Mouse (Mus musculus) CH12.LX (cell line): ENCODE results near the gene Hoxb3. TPM values are rescaled to one million over a fixed set of nuclear protein-coding genes. Genes with fewer than 3 reads are reported as not detected.

Experiments
- DNase-seq: peaks from one replicate; pipeline ENCODE4 v3.0.0-alpha.2; 2013; ENCODE audit errors: extremely low read depth
- H3K27ac ChIP-seq: 2 replicates; pipeline ENCODE4 v1.5.1; 2012; ENCODE audit warnings: low read depth, mild to moderate bottlenecking, control low read depth, moderate library complexity; ENCODE audit not compliant: insufficient read depth
- H3K27me3 ChIP-seq: replicated peaks from 2 replicates; pipeline ENCODE3; 2012; ENCODE audit warnings: inconsistent platforms
- H3K36me3 ChIP-seq, 2 experiments: replicated peaks in 1 of 2; 2 replicates each; pipeline versions ENCODE3 to v1.6.1; 2012; ENCODE audit warnings: inconsistent platforms in 1 of 2, low read length in 1 of 2, mild to moderate bottlenecking in 1 of 2, mixed read lengths in 1 of 2, moderate library complexity in 1 of 2; ENCODE audit not compliant: control insufficient read depth in 1 of 2, insufficient read depth in 1 of 2
- H3K4me1 ChIP-seq, 2 experiments: 2 replicates each; pipeline ENCODE4 v1.6.1; 2012; ENCODE audit warnings: inconsistent platforms in 1 of 2, moderate library complexity in 1 of 2; ENCODE audit not compliant: insufficient read depth in 2 of 2, control insufficient read depth in 1 of 2
- H3K4me2 ChIP-seq: 2 replicates; pipeline ENCODE4 v1.6.1; 2012; ENCODE audit warnings: low read depth, mild to moderate bottlenecking, control low read depth; ENCODE audit not compliant: poor library complexity, insufficient read depth, severe bottlenecking
- H3K4me3 ChIP-seq, 3 experiments: fragments of 150-350 bp in 1 of 3; sonication (generic) in 1 of 3; replicated peaks in 1 of 3; 2 replicates each; pipeline versions ENCODE3 to v1.5.1; 2011 to 2012; ENCODE audit warnings: low read depth in 2 of 3, low read length in 2 of 3, mild to moderate bottlenecking in 2 of 3, moderate library complexity in 2 of 3, control low read depth in 1 of 3, improper control_type of control experiment in 1 of 3, inconsistent platforms in 1 of 3, mixed read lengths in 1 of 3; ENCODE audit not compliant: poor library complexity in 1 of 3
- H3K79me2 ChIP-seq: replicated peaks from 2 replicates; pipeline ENCODE4 v1.6.1; 2012; ENCODE audit warnings: mild to moderate bottlenecking, moderate library complexity; ENCODE audit not compliant: control insufficient read depth, poor library complexity, insufficient read depth, severe bottlenecking; ENCODE audit errors: extremely low read depth
- H3K9ac ChIP-seq: 2 replicates; pipeline ENCODE4 v1.6.1; 2012; ENCODE audit warnings: low read depth, mild to moderate bottlenecking, control low read depth, moderate library complexity; ENCODE audit not compliant: insufficient read depth
- H3K9me3 ChIP-seq: replicated peaks from 2 replicates; pipeline ENCODE3; 2012; ENCODE audit warnings: low read length, inconsistent platforms, mixed read lengths
- CHD2 ChIP-seq: IDR thresholded peaks from 2 replicates; pipeline ENCODE4 v1.6.1; 2011; ENCODE audit warnings: low read length, improper control_type of control experiment
- CTCF ChIP-seq, 2 experiments: IDR thresholded peaks in 1 of 2; conservative IDR thresholded peaks in 1 of 2; 2 replicates each; pipeline ENCODE4 v1.5.1; 2011 to 2012; ENCODE audit warnings: low read depth in 2 of 2, low read length in 2 of 2, improper control_type of control experiment in 1 of 2, inconsistent platforms in 1 of 2, mild to moderate bottlenecking in 1 of 2, moderate library complexity in 1 of 2
- E2F4 ChIP-seq: IDR thresholded peaks from 2 replicates; pipeline ENCODE4 v1.6.1; 2011; ENCODE audit warnings: low read depth, low read length, improper control_type of control experiment; ENCODE audit not compliant: insufficient replicate concordance
- EP300 ChIP-seq: IDR thresholded peaks from 2 replicates; pipeline ENCODE4 v1.6.1; 2011; ENCODE audit warnings: low read length, improper control_type of control experiment
- ETS1 ChIP-seq: conservative IDR thresholded peaks from 2 replicates; pipeline ENCODE4 v1.6.1; 2012; ENCODE audit warnings: low read depth, mild to moderate bottlenecking, inconsistent platforms, low read length, improper control_type of control experiment, moderate library complexity
- HCFC1 ChIP-seq: IDR thresholded peaks from 2 replicates; pipeline ENCODE4 v1.6.1; 2012; ENCODE audit warnings: low read depth, mild to moderate bottlenecking, inconsistent platforms, low read length, improper control_type of control experiment
- IRF4 ChIP-seq: IDR thresholded peaks from 2 replicates; pipeline ENCODE4 v1.6.1; 2014; ENCODE audit warnings: low read depth, mild to moderate bottlenecking, inconsistent platforms, low read length, improper control_type of control experiment
- MAFK ChIP-seq: IDR thresholded peaks from 2 replicates; pipeline ENCODE4 v1.6.1; 2011; ENCODE audit warnings: low read length, improper control_type of control experiment; ENCODE audit not compliant: insufficient replicate concordance
- NRF1 ChIP-seq: IDR thresholded peaks from 2 replicates; pipeline ENCODE4 v1.6.1; 2014; ENCODE audit warnings: low read depth, mild to moderate bottlenecking, inconsistent platforms, low read length, improper control_type of control experiment, moderate library complexity
- POLR2A ChIP-seq: IDR thresholded peaks from 2 replicates; pipeline ENCODE4 v1.6.1; 2011; ENCODE audit warnings: low read depth, mild to moderate bottlenecking, improper control_type of control experiment, low read length
- POLR2AphosphoS2 ChIP-seq: IDR thresholded peaks from 2 replicates; pipeline ENCODE4 v1.6.1; 2011; ENCODE audit warnings: low read depth, low read length, improper control_type of control experiment
- RAD21 ChIP-seq: IDR thresholded peaks from 2 replicates; pipeline ENCODE4 v1.6.1; 2011; ENCODE audit warnings: low read depth, mild to moderate bottlenecking, low read length, improper control_type of control experiment, moderate library complexity
- RCOR1 ChIP-seq: conservative IDR thresholded peaks from 2 replicates; pipeline ENCODE4 v1.6.1; 2012; ENCODE audit warnings: low read depth, mild to moderate bottlenecking, inconsistent platforms, low read length, improper control_type of control experiment
- TBP ChIP-seq: conservative IDR thresholded peaks from 2 replicates; pipeline ENCODE4 v1.6.1; 2011; ENCODE audit warnings: low read depth, low read length, improper control_type of control experiment
- UBTF ChIP-seq: IDR thresholded peaks from 2 replicates; pipeline ENCODE4 v1.6.1; 2012; ENCODE audit warnings: low read depth, mild to moderate bottlenecking, inconsistent platforms, low read length, improper control_type of control experiment, moderate library complexity
- USF1 ChIP-seq: IDR thresholded peaks from 2 replicates; pipeline ENCODE4 v1.6.1; 2014; ENCODE audit warnings: low read depth, mild to moderate bottlenecking, inconsistent platforms, low read length, improper control_type of control experiment
- ZC3H11A ChIP-seq: IDR thresholded peaks from 2 replicates; pipeline ENCODE4 v1.6.1; 2012; ENCODE audit warnings: low read depth, mild to moderate bottlenecking, inconsistent platforms, low read length, improper control_type of control experiment
- ZKSCAN1 ChIP-seq: IDR thresholded peaks from 2 replicates; pipeline ENCODE4 v1.6.1; 2012; ENCODE audit warnings: low read depth, inconsistent platforms, low read length, improper control_type of control experiment, borderline replicate concordance
- dilution Hi-C: fragments of 300-500 bp; cut with MboI; formaldehyde crosslinking; loops from 2 replicates; pipeline ENCODE4 v1.14.3; 2020; ENCODE audit warnings: low sequenced_read_pairs; ENCODE audit not compliant: extremely low pct_unique_long_range_greater_than_20kb, extremely low pct_ligation_motif_present
- in situ Hi-C: fragments of 300-500 bp; cut with MboI; formaldehyde crosslinking; loops from 3 replicates; pipeline ENCODE4 v1.14.3; 2019; ENCODE audit warnings: low sequenced_read_pairs, low pct_ligation_motif_present, low pct_unique_long_range_greater_than_20kb, mixed read lengths
- polyA plus RNA-seq: library from polyadenylated mRNA; unstranded; fragments of >175 nt; gene quantifications from 2 replicates; pipeline ENCODE4 v1.2.1, GENCODE M21; 2012; ENCODE audit warnings: low read depth; ENCODE audit not compliant: insufficient read length
- total RNA-seq, 2 experiments: library from RNA; depleted of rRNA; stranded (reverse); fragments of 300-350 nt in 1 of 2; fragments of >200 nt in 1 of 2; gene quantifications; 2 replicates each; pipeline ENCODE4 v1.2.3; 2012 to 2014

Hoxb3 gene
- total and polyA plus RNA-seq, 3 experiments = 0.07 to 0.29 (median 0.21) TPM

- Histone ChIP-seq H3K4me2 (no peak overlapping the region), H3K4me1 (peaks cover 0 to 34% of the 10 kb centered on the region in 2 experiments; a peak in 2 of 4 replicates), H3K36me3 (no peaks in the 10 kb centered on the region), H3K9ac (no peak overlapping the region), H3K79me2 (no peaks in the 10 kb centered on the region), H3K27ac (no peak overlapping the region), H3K9me3 (peaks cover 26% of the 10 kb centered on the region), H3K27me3 (peaks cover 79% of the 10 kb centered on the region), H3K4me3 (no peak overlapping the region)
- dilution Hi-C loops = no loop called here
- in situ Hi-C loops = loop anchor here (10.0 kb wide), 1 partner anchor 567 kb away; no protein-coding TSS in a partner anchor
- DNase-seq = no peak
- TF ChIP-seq RCOR1 = no peak
- no peak for TF ChIP-seq E2F4
- TF ChIP-seq HCFC1 = no peak
- TF ChIP-seq TBP = no peak
- no peak for TF ChIP-seq CTCF (conservative IDR thresholded peaks at IDR 0.05 in 1 of 2, IDR thresholded peaks at IDR 0.05 in 1 of 2; ENCODE audit: low read depth in 2 of 2, low read length in 2 of 2)
- TF ChIP-seq RAD21 = no peak
- TF ChIP-seq ZKSCAN1 = no peak
- no peak for TF ChIP-seq USF1
- TF ChIP-seq POLR2AphosphoS2 = no peak
- no peak for TF ChIP-seq NRF1
- no peak for TF ChIP-seq EP300
- TF ChIP-seq ETS1 = no peak
- TF ChIP-seq CHD2 = no peak
- no peak for TF ChIP-seq ZC3H11A
- TF ChIP-seq POLR2A = no peak
- TF ChIP-seq IRF4 = no peak
- no peak for TF ChIP-seq UBTF
- TF ChIP-seq, all 38 proteins: peak for 0
Observed at GRCm38 (mm10) chr11:96297968-96298635, 25.0 kb upstream of the Hoxb3 start.

GRCm38 (mm10) chr11:96298895-96299667 lies 24.0 kb upstream of the Hoxb3 start:
- Histone ChIP-seq H3K79me2 (no peaks in the 10 kb centered on the region), H3K27ac (no peak overlapping the region), H3K27me3 (peaks cover 75% of the 10 kb centered on the region), H3K36me3 (no peaks in the 10 kb centered on the region), H3K4me1 (peaks cover 0 to 24% of the 10 kb centered on the region in 2 experiments; a peak in 2 of 4 replicates), H3K9me3 (peaks cover 33% of the 10 kb centered on the region), H3K4me3 (no peak overlapping the region), H3K9ac (no peak overlapping the region), H3K4me2 (no peak overlapping the region)
- no peak for TF ChIP-seq MAFK
- dilution Hi-C loops = no loop called here
- in situ Hi-C loops = loop anchor here (10.0 kb wide), 1 partner anchor 566 kb away; no protein-coding TSS in a partner anchor
- no peak for DNase-seq
